Mouse (Mus musculus) lung, postnatal 0 days (tissue): ENCODE data around the gene Spag17.

Source experiments
- CTCF ChIP-seq: IDR thresholded peaks from 2 replicates; pipeline ENCODE4 v1.5.1; 2016; ENCODE audit warnings: antibody characterized with exemption, mild to moderate bottlenecking
- EP300 ChIP-seq: IDR thresholded peaks from 2 replicates; pipeline ENCODE4 v1.6.1; 2016; ENCODE audit warnings: antibody characterized with exemption, mild to moderate bottlenecking, control low read depth

- TF ChIP-seq CTCF (no peak), EP300 (no peak)
Measured at GRCm38 (mm10) chr3:99970766-99971165, 85.6 kb downstream of the Spag17 start.
